Mouse (Mus musculus): ENCODE data around the gene Psg19.

DNA sequence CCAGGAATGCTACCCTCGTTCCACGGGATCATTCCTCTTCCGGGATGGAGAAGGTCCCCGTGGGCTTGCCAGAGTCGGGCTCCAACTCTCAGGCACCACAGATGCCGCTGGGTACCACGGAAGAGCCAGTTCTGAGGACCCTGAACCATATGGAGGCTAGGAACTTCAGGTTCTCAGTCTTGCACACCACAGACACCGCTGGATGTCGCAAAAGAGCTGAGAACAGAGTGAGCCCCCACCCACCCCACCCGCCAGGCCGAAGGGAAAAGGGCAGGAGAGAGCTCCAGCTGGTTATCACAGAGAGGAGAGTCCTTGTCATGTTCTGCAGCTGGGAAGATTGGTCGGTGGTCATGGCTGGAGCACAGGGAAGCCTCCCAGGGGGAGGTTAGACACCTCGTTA lies 34.0 kb upstream of the Psg19 start:
- TF ChIP-seq POLR2A (IDR thresholded peaks at IDR 0.05; ENCODE audit: extremely low read depth, insufficient read depth, low read length) (no peak), CTCF (IDR thresholded peaks at IDR 0.05; ENCODE audit: low read depth, low read length) (no peak)
